Mouse (Mus musculus): ENCODE measurements at regions not wholly inside any gene's neighbourhood (a gene's known extent, or its start where the extent isn't known, plus 50 kb on each side); places are given as distances from the start of the nearest gene placed in this dataset.

DNA sequence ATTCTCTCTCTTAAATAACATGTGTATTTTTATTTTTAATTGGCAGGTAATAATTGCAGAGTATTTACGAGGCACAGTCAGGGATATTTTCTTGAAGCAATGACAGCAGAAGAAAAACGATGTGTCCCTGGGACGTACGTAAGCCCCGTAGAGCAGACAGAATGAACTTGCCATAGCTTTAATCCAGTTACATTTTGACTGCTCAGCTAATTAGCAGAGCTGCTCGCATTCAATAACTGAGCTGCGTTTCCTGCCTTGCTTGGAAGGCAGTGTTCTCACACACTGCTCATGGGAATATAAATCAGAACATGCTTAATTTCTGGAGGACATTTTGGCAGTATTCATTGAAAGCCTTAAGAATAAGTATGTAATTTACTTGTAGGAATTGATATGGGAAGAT lies 78.6 kb upstream of the Auts2 start:
- WGBS, result 88% methylated on average over 7 of the region's 7 CpGs
- Histone ChIP-seq H3K36me3 (no peaks in the 10 kb centered on the region), H3K27ac (replicated peaks) (no peak overlapping the region), H3K27me3 (ENCODE audit: low read depth, poor library complexity, severe bottlenecking) (no peaks in the 10 kb centered on the region), H3K4me1 (no peaks in the 10 kb centered on the region), H3K4me3 (no peak overlapping the region), H3K9me3 (replicated peaks) (peaks cover 5% of the 10 kb centered on the region; the same call in 1 of the 2 replicates)
- DNase-seq (ENCODE audit: low spot score), result no peak

DNA sequence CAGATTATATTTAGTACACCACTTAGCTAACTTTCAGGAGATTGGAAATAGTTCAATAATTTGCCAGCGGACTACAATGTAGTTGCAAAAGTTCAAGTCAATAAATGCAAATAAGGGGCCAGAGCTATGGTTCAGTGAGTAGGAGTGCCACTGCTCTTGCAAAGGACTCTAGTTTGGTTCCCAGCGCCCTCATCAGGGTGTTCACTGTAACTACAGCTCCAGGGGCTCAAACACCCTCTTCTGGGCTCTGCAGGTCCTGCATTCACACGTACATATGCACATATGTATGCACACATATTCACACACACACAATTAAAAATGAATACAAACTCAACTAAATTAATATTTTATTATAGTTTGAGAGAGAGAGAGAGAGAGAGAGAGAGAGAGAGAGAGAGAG lies 74.1 kb upstream of the Auts2 start:
- no peak for DNase-seq (ENCODE audit: low spot score)
- peaks cover 5% of the 10 kb centered on the region; the same call in 1 of the 2 replicates for H3K9me3 ChIP-seq (replicated peaks)
- no peak overlapping the region for H3K4me3 ChIP-seq
- no peaks in the 10 kb centered on the region for H3K36me3 ChIP-seq
- WGBS, result 66% methylated on average over 3 of the region's 3 CpGs
- no peaks in the 10 kb centered on the region for H3K27me3 ChIP-seq (ENCODE audit: low read depth, poor library complexity, severe bottlenecking)
- no peak overlapping the region for H3K27ac ChIP-seq (replicated peaks)
- H3K4me1 ChIP-seq, result peaks cover 6% of the 10 kb centered on the region

DNA sequence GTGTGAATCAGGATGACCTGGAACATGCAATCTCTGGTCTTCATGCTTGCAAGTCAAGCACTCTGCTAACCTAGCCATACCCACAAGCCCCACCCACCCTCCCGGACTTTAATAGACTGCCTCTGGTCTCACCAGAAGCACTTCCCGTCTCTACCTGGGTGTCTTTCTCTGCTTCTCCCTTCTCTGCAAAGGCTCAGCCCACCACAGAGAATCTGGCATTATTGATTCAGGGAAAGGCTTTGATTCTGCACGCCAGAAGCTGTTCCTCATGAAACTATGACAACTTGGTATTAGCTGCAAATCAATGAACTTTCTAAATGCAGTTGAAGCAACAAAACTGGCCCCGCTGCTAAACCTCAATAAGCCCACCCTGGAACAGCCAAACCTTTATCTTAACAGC lies 66.1 kb upstream of the Auts2 start:
- DNase-seq (ENCODE audit: low spot score), result peak; percentile 12
- no peak overlapping the region for H3K4me3 ChIP-seq

DNA sequence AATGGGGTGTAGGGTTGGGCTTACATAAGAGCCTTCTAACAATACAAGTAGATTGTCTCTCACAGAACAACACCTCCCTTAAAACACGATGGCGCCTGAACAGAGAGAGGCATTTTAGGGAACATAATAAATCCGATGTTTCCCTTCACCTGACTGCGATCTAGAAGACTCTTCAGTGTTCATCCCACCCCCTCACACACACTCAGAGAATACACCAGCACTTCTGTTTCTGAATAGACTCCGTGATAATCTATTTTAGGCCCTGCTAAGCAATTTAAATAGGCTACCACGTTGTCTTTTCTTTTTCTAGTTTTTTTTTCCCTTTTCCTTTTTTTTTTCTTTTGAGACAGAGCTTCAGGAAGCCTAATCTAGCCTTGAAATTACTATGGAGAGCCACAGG lies 63.1 kb upstream of the Auts2 start:
- peaks cover 43% of the 10 kb centered on the region for H3K27me3 ChIP-seq (ENCODE audit: low read depth, poor library complexity, severe bottlenecking)
- no peak overlapping the region for H3K4me3 ChIP-seq
- H3K4me1 ChIP-seq, result peaks cover 13% of the 10 kb centered on the region
- no peak overlapping the region for H3K27ac ChIP-seq (replicated peaks)
- no peaks in the 10 kb centered on the region for H3K9me3 ChIP-seq (replicated peaks)
- DNase-seq (ENCODE audit: low spot score), result no peak
- WGBS, result 48% methylated on average over 6 of the region's 6 CpGs
- no peaks in the 10 kb centered on the region for H3K36me3 ChIP-seq

More for the DNA sequence above, 66.1 kb upstream of the Auts2 start:
- Histone ChIP-seq H3K27me3 (ENCODE audit: low read depth, poor library complexity, severe bottlenecking) (peaks cover 35% of the 10 kb centered on the region), H3K27ac (replicated peaks) (no peak overlapping the region), H3K4me1 (peaks cover 20% of the 10 kb centered on the region), H3K9me3 (replicated peaks) (no peaks in the 10 kb centered on the region), H3K36me3 (no peaks in the 10 kb centered on the region)
- 52% methylated on average over 4 of the region's 4 CpGs for WGBS

DNA sequence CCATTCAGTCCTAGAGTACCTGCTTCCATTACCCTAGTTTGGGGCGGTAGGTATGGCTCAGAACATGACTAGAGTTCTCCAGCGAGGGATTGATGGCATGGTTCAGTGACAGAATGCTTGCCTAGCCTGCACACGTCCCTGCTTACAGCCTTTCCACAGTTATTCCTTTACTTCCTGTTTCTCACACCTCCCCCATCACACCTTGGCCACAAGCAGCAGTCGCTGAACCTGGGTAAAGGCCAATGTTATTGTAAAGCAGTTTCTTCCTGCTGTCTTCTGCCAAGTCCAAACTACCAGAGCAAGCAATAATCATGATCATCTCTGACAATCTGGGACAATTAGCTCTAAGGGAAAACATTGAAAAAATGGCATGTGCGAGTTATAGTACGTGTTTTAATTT lies 51.7 kb upstream of the Auts2 start:
- H3K36me3 ChIP-seq, result no peaks in the 10 kb centered on the region
- H3K4me1 ChIP-seq, result peaks cover 5% of the 10 kb centered on the region
- 82% methylated on average over 6 of the region's 6 CpGs for WGBS
- H3K27ac ChIP-seq (replicated peaks), result no peak overlapping the region
- no peak for DNase-seq (ENCODE audit: low spot score)
- H3K9me3 ChIP-seq (replicated peaks), result no peaks in the 10 kb centered on the region
- peaks cover 26% of the 10 kb centered on the region for H3K27me3 ChIP-seq (ENCODE audit: low read depth, poor library complexity, severe bottlenecking)
- H3K4me3 ChIP-seq, result no peak overlapping the region
